Mouse (Mus musculus) heart, postnatal 0 days (tissue): ENCODE data around the gene 4930564D02Rik. TPM values are rescaled to one million over a fixed set of nuclear protein-coding genes. Genes with fewer than 3 reads are reported as not detected.

Experiments
- ATAC-seq: fragments of 200-750 bp; cut with Nextera tagmentation; 2 replicates; pipeline ENCODE4 v1.8.0; 2017; ENCODE audit warnings: low read depth, moderate number of reproducible peaks, moderate library complexity; ENCODE audit not compliant: insufficient read depth
- DNase-seq: peaks from one replicate; pipeline ENCODE4 v3.0.0-alpha.2; 2016; ENCODE audit warnings: low spot score
- H3K27ac ChIP-seq: fragments of 300-500 bp; sonication (generic); 2 replicates; pipeline ENCODE4 v1.5.1; 2014; ENCODE audit warnings: low read depth, mild to moderate bottlenecking
- H3K27me3 ChIP-seq: fragments of 300-500 bp; sonication (generic); 2 replicates; pipeline ENCODE4 v1.6.1; 2014; ENCODE audit warnings: low read length, mixed read lengths; ENCODE audit not compliant: control insufficient read depth, insufficient read depth
- H3K36me3 ChIP-seq: fragments of 300-500 bp; sonication (generic); replicated peaks from 2 replicates; pipeline ENCODE4 v1.6.1; 2014; ENCODE audit warnings: low read length, mixed read lengths; ENCODE audit not compliant: control insufficient read depth, insufficient read depth
- H3K4me1 ChIP-seq: fragments of 300-500 bp; sonication (generic); 2 replicates; pipeline ENCODE4 v1.6.1; 2014; ENCODE audit warnings: antibody characterized with exemption; ENCODE audit not compliant: control insufficient read depth, insufficient read depth
- H3K4me2 ChIP-seq: fragments of 300-500 bp; sonication (generic); 2 replicates; pipeline ENCODE4 v1.6.1; 2014; ENCODE audit warnings: low read depth, mild to moderate bottlenecking, low read length, moderate library complexity
- H3K4me3 ChIP-seq: fragments of 300-500 bp; sonication (generic); 2 replicates; pipeline ENCODE4 v1.5.1; 2014; ENCODE audit warnings: low read depth, low read length
- H3K9ac ChIP-seq: fragments of 300-500 bp; sonication (generic); replicated peaks from 2 replicates; pipeline ENCODE4 v1.6.1; 2014; ENCODE audit warnings: low read depth, low read length, mixed read lengths
- H3K9me3 ChIP-seq: fragments of 300-500 bp; sonication (generic); replicated peaks from 2 replicates; pipeline ENCODE4 v1.6.1; 2016; ENCODE audit warnings: low read length; ENCODE audit not compliant: control insufficient read depth
- CTCF ChIP-seq: IDR thresholded peaks from 2 replicates; pipeline ENCODE4 v1.5.1; 2016; ENCODE audit warnings: antibody characterized with exemption, control low read depth, low read depth
- EP300 ChIP-seq: IDR thresholded peaks from 2 replicates; pipeline ENCODE4 v1.6.1; 2016; ENCODE audit warnings: antibody characterized with exemption, low read depth
- WGBS: fragments of 180-500 bp; shearing (Covaris S2); extraction: QIAGEN DNeasy Blood & Tissue Kit; methylation state at CpG from one replicate; pipeline ENCODE4 v1.1.7; 2014; 5-methylcytosine and 5-hydroxymethylcytosine counted together
- polyA plus RNA-seq: library from polyadenylated mRNA; unstranded; fragments of >200 nt; fragmentation: Nextera tagmentation; extraction: Ambion mirVana; gene quantifications from 2 replicates; pipeline ENCODE4 v1.2.1, GENCODE M21; 2015
- total RNA-seq: library from RNA; depleted of rRNA; stranded (reverse); fragments of >200 nt; gene quantifications from 2 replicates; pipeline ENCODE4 v1.2.3, GENCODE M21; 2014; ENCODE audit warnings: low replicate concordance

The 4930564D02Rik gene
- total and polyA plus RNA-seq, 2 experiments from 2014 or later = not detected

DNA sequence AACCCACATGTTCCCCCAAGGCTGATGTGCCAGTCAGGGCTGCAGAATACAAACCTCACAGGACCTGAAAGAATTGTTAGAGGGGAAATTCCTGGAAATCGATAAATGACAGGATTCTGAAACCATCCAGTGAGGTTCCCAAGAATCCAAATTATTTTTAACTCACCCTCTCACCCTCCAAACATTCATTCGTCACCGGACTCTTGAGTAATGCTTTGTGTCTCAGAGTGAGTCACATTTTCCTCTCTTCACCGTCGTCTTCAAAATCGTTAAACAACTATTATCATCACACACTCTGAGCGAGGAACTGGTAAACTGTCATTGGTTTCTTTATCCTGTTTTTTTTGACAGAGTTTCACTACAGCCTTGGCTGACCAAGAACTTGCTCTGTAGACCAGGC, 6.7 kb upstream of the 4930564D02Rik start:
- Histone ChIP-seq H3K4me3 (no peak overlapping the region), H3K36me3 (no peaks in the 10 kb centered on the region), H3K9ac (no peak overlapping the region), H3K27ac (no peak overlapping the region), H3K4me1 (peaks cover 3% of the 10 kb centered on the region; the same call in 1 of the 2 replicates), H3K9me3 (no peaks in the 10 kb centered on the region), H3K27me3 (no peaks in the 10 kb centered on the region), H3K4me2 (no peak overlapping the region)
- 14% methylated on average over 7 of the region's 7 CpGs for WGBS
- DNase-seq (no peak), ATAC-seq (no peak)
- TF ChIP-seq EP300 (no peak), CTCF (no peak)

DNA sequence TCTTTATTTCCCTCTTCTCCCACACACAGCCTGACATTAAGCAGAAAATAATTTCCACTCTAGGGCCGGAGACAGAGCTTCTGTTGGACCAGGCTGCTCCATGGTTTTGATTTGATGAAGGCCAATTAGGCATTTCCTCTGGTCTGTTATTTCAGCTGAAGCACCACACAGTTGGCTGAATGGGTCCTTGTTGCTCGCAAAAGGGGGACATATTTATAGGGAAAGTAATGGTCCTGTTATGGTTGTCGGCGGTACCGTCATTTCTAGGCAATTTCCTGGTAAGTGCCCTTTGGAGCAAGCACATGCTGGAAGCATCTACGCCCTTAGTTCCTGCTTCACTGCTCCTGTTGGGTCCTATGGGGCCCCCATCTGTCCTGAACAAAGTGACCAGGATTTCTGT, 5.7 kb upstream of the 4930564D02Rik start:
- Histone ChIP-seq H3K4me1 (no peaks in the 10 kb centered on the region), H3K9ac (no peak overlapping the region), H3K36me3 (no peaks in the 10 kb centered on the region), H3K4me2 (no peak overlapping the region), H3K9me3 (no peaks in the 10 kb centered on the region), H3K27me3 (no peaks in the 10 kb centered on the region), H3K27ac (0 out of 2 replicates have a peak overlapping the region, but pooled peaks have one; percentile 4), H3K4me3 (no peak overlapping the region)
- TF ChIP-seq EP300 = no peak
- no peak for TF ChIP-seq CTCF
- ATAC-seq = no peak
- 62% methylated on average over 6 of the region's 6 CpGs for WGBS
- DNase-seq = no peak

DNA sequence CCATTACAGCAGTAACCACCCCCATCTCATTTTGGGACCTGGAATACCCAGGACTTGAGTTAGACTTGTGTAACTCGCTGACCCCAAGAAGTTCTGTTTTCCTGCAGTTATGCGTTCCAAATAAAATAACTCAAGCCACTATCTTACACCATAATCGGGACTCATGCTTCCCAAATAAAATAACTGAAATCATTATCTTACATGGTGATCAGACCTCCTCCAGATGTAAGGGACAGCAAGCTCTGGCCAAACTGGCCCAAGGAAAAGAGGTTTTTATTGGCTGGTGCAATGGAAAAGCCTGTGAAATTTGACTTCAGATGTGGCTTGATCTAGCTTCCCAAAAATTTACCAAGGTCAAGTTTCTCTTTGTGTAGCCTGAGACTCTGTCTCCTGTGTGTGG, 5.1 kb upstream of the 4930564D02Rik start:
- no peaks in the 10 kb centered on the region for H3K36me3 ChIP-seq
- 71% methylated on average over 3 of the region's 3 CpGs for WGBS
- DNase-seq (no peak), ATAC-seq (no peak)
- no peak overlapping the region for H3K27ac ChIP-seq
- no peaks in the 10 kb centered on the region for H3K27me3 ChIP-seq
- H3K4me1 ChIP-seq = no peaks in the 10 kb centered on the region
- no peak overlapping the region for H3K4me3 ChIP-seq
- no peak overlapping the region for H3K4me2 ChIP-seq
- no peaks in the 10 kb centered on the region for H3K9me3 ChIP-seq
- no peak overlapping the region for H3K9ac ChIP-seq
- TF ChIP-seq CTCF (no peak), EP300 (no peak)

DNA sequence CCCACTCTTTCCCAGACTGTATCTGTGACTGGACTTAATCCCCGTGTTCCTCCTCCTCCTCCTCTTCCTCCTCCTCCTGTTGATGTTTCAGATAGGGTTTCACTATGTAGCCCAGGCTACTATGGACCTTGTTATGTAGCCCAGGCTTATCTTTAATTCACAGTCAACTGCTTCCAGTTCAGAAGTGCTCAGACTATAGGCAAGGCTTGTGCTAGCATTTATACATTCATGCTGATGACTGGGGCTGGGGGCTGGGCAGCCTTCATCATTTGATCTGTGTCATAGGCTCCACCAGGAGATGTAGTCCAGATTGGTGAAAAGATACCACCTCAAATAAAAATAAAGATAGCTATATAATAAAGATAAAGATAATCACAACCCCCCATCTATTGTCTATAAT, 4.7 kb upstream of the 4930564D02Rik start:
- H3K9ac ChIP-seq = no peak overlapping the region
- H3K27me3 ChIP-seq = no peaks in the 10 kb centered on the region
- H3K9me3 ChIP-seq = no peaks in the 10 kb centered on the region
- no peak overlapping the region for H3K4me2 ChIP-seq
- H3K36me3 ChIP-seq = no peaks in the 10 kb centered on the region
- no peak overlapping the region for H3K4me3 ChIP-seq
- TF ChIP-seq CTCF (no peak), EP300 (no peak)
- ATAC-seq = no peak
- WGBS = 43% methylated on average over 1 of the region's 1 CpGs
- H3K4me1 ChIP-seq = no peaks in the 10 kb centered on the region
- no peak for DNase-seq
- H3K27ac ChIP-seq = no peak overlapping the region

DNA sequence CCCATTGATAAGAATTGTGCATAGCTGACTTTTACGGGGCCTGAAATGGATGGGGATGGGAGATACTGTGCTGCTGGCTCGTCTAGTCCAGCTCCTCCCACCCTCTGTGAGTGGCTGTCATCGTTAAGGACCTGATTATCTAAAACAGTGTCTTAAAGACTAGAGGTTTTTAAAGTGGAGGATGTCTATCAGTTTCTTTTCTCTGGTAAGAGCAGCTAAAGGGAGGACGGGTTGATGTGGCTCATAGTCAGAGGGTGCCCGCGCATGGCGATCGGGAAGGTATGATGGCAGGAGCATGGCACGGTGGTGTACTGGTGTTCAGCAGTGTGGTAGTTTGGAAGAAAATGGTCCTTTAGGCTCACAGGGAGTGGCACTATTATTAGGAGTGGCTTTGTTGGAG, 4.0 kb upstream of the 4930564D02Rik start:
- no peaks in the 10 kb centered on the region for H3K27me3 ChIP-seq
- no peaks in the 10 kb centered on the region for H3K36me3 ChIP-seq
- H3K4me1 ChIP-seq = no peaks in the 10 kb centered on the region
- no peaks in the 10 kb centered on the region for H3K9me3 ChIP-seq
- WGBS = 73% methylated on average over 9 of the region's 9 CpGs
- DNase-seq (no peak), ATAC-seq (no peak)
- no peak overlapping the region for H3K4me3 ChIP-seq
- H3K9ac ChIP-seq = no peak overlapping the region
- TF ChIP-seq EP300 (no peak), CTCF (no peak)
- no peak overlapping the region for H3K27ac ChIP-seq
- no peak overlapping the region for H3K4me2 ChIP-seq

DNA sequence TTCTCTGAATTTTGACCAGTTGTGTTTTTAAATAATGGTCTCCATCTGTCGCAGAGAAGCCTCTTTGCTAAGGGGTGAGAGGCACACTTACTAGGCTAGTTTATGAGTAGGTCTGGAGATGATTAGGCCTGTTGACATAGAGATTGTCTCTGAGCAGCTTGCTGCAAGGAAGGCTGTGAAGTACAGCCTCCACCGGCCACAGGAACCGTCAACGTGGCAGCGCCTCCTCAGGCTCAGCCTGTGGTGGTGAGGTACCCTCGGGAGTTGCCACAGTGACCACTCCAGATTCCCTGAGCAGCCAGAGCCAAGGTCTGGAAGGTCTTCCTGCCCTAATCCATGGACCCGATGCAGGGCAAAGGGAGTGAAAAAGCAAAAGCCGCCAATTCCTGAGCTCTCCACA, 3.9 kb downstream of the 4930564D02Rik start:
- Histone ChIP-seq H3K36me3 (no peaks in the 10 kb centered on the region), H3K9ac (no peak overlapping the region), H3K4me1 (0 out of 2 replicates have a peak, but pooled peaks cover 3% of the 10 kb centered on the region), H3K4me3 (no peak overlapping the region), H3K4me2 (no peak overlapping the region), H3K27ac (no peak overlapping the region), H3K9me3 (no peaks in the 10 kb centered on the region), H3K27me3 (no peaks in the 10 kb centered on the region)
- DNase-seq (no peak), ATAC-seq (no peak)
- TF ChIP-seq CTCF = no peak
- no peak for TF ChIP-seq EP300
- 63% methylated on average over 8 of the region's 8 CpGs for WGBS
